Mouse (Mus musculus): Measurements from ENCODE around the gene Creb3l2. TPM values are rescaled to one million over a fixed set of nuclear protein-coding genes. Genes with fewer than 3 reads are reported as not detected.

Creb3l2 gene
- polyA plus RNA-seq, 1 experiment from 2014 or later, result 4.1 TPM

GRCm38 (mm10) chr6:37299562-37300390 is 142.2 kb downstream of the Creb3l2 start, which contains the start of gene Dgki:
Gene Dgki, minus strand, starts transcription at chr6:37300184.
- ATAC-seq (ENCODE audit: low FRiP score), result peak; percentile 97
- no peaks in the 10 kb centered on the region for H3K9me3 ChIP-seq
- peak within 1 kb of the TSS; percentile 89 for H3K9ac ChIP-seq
- WGBS, result under 1% methylated on average over 65 of the region's 65 CpGs
- H3K4me1 ChIP-seq (replicated peaks), result peaks cover 40% of the 10 kb centered on the region
- H3K36me3 ChIP-seq, result no peaks in the 10 kb centered on the region
- peak within 1 kb of the TSS; percentile 82 for H3K4me3 ChIP-seq
- H3K27me3 ChIP-seq, result peaks cover 14% of the 10 kb centered on the region
- peak within 1 kb of the TSS; percentile 90 for H3K27ac ChIP-seq
- H3K4me2 ChIP-seq, result peak within 1 kb of the TSS; percentile 85

DNA sequence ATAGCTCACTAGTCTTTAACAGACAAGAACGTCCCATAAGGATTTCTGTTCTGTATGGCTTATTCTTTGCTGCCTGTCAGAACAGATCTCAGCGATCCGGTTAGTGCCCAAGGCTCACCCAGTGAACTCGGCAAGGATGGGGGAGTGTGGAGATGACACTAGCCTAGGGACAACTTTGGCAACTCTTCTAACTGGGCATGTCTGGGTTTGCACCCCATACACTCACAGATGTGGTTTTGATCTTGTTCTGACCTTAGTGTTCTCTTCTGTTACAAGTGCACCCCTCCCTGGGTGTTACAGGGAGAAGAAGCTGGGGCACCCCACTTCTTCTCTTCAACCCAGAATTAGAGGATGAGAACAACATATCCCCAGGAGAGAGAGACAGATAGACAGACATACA is 143.0 kb downstream of the Creb3l2 start:
- 40% methylated on average over 4 of the region's 4 CpGs for WGBS
- H3K4me2 ChIP-seq, result peak overlapping the region; percentile 85
- ATAC-seq (ENCODE audit: low FRiP score), result 0 out of 2 replicates have a peak, but pooled peaks have one; percentile 6

DNA sequence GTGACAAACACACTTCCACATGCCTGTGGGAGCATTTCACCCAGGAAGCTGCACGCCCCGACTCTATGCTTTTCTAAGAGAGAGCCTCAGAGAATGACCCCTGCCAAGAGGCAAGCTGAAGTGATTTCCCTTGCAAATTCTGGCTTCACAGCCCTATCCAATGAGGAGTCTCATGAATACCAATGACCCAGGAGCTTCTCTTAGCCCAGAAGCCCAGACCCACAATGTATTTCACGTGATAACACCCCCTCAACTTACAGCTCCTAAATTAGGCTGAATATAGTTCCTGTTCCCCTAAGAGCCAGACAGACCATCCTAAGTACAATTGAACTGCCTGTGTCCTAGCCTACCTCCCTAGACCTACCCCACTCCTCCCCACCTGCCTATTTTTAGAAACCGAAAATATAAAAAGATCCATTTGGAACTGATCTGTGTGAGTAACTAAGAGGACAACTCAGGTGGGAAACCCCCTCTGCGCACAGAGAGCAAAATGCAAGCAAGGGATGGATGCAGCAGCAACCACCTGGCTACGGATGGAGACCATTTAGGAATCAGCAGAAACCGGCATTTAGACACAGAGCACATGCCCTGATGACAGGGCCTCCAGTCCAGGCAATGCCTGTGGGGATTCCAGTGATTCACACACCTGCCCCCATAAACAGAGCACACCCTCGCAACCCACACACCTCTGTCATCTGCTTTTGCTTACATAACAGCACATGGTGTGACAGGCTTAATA is 144.0 kb downstream of the Creb3l2 start:
- peak overlapping the region; percentile 14; the same call in 1 of the 2 replicates for H3K9ac ChIP-seq
- no peaks in the 10 kb centered on the region for H3K36me3 ChIP-seq
- peak overlapping the region; percentile 85 for H3K4me2 ChIP-seq
- no peaks in the 10 kb centered on the region for H3K9me3 ChIP-seq
- 34% methylated on average over 8 of the region's 8 CpGs for WGBS
- H3K27ac ChIP-seq, result peak overlapping the region; percentile 45
- H3K27me3 ChIP-seq, result peaks cover 14% of the 10 kb centered on the region
- H3K4me3 ChIP-seq, result peak overlapping the region; percentile 82
- no peak for ATAC-seq (ENCODE audit: low FRiP score)
- peaks cover 53% of the 10 kb centered on the region for H3K4me1 ChIP-seq (replicated peaks)

More for the DNA sequence above, 143.0 kb downstream of the Creb3l2 start:
- H3K9me3 ChIP-seq, result no peaks in the 10 kb centered on the region
- H3K9ac ChIP-seq, result peak overlapping the region; percentile 89
- H3K4me3 ChIP-seq, result peak overlapping the region; percentile 82
- H3K27ac ChIP-seq, result no peak overlapping the region
- peaks cover 43% of the 10 kb centered on the region for H3K4me1 ChIP-seq (replicated peaks)
- peaks cover 14% of the 10 kb centered on the region for H3K27me3 ChIP-seq
- H3K36me3 ChIP-seq, result no peaks in the 10 kb centered on the region

- 91% methylated on average over 2 of the region's 2 CpGs for WGBS
- H3K36me3 ChIP-seq, result no peaks in the 10 kb centered on the region
- no peaks in the 10 kb centered on the region for H3K27me3 ChIP-seq
- H3K4me2 ChIP-seq, result no peak overlapping the region
- no peak overlapping the region for H3K4me3 ChIP-seq
- ATAC-seq (ENCODE audit: low FRiP score), result no peak
- H3K27ac ChIP-seq, result no peak overlapping the region
- H3K9ac ChIP-seq, result no peak overlapping the region
- H3K9me3 ChIP-seq, result no peaks in the 10 kb centered on the region
- peaks cover 25% of the 10 kb centered on the region for H3K4me1 ChIP-seq (replicated peaks)
Observed at GRCm38 (mm10) chr6:37292068-37292467, 149.9 kb downstream of the Creb3l2 start.

- H3K9me3 ChIP-seq, result no peaks in the 10 kb centered on the region
- no peak for ATAC-seq (ENCODE audit: low FRiP score)
- H3K4me3 ChIP-seq, result no peak overlapping the region
- no peak overlapping the region for H3K4me2 ChIP-seq
- 0 out of 2 replicates have a peak, but pooled peaks cover 5% of the 10 kb centered on the region for H3K36me3 ChIP-seq
- no peak overlapping the region for H3K27ac ChIP-seq
- H3K27me3 ChIP-seq, result no peaks in the 10 kb centered on the region
- WGBS, result 97% methylated on average over 1 of the region's 1 CpGs
- no peak overlapping the region for H3K9ac ChIP-seq
- H3K4me1 ChIP-seq (replicated peaks), result peaks cover 20% of the 10 kb centered on the region
Observed at GRCm38 (mm10) chr6:37291171-37291570, 150.8 kb downstream of the Creb3l2 start.

GRCm38 (mm10) chr6:37290691-37291090 is 151.3 kb downstream of the Creb3l2 start:
- ATAC-seq (ENCODE audit: low FRiP score), result no peak
- H3K4me1 ChIP-seq (replicated peaks), result peaks cover 16% of the 10 kb centered on the region; the same call in 1 of the 2 replicates
- H3K27me3 ChIP-seq, result no peaks in the 10 kb centered on the region
- H3K27ac ChIP-seq, result no peak overlapping the region
- 0 out of 2 replicates have a peak, but pooled peaks cover 8% of the 10 kb centered on the region for H3K36me3 ChIP-seq
- no peak overlapping the region for H3K4me2 ChIP-seq
- no peaks in the 10 kb centered on the region for H3K9me3 ChIP-seq
- no peak overlapping the region for H3K9ac ChIP-seq
- no peak overlapping the region for H3K4me3 ChIP-seq
- over 99% methylated on average over 3 of the region's 3 CpGs for WGBS

DNA sequence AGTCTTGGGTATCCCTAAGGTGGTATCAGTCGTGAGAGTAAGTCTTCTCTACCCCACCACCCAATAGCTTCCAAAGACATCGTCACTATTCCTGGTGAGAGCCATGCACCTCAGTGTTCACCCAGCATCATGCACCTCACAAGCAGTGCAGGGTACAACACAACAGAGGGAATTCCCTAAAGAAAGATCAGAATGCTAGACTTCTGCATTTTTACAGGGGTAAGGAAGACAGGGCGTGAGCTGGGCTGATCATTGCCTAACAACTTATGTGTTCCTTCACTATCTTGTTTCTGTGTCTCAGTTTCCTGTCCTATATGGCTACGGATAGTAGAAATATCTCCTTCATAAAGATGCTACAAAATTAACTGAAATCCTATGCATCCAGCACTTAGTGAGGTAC is 155.8 kb downstream of the Creb3l2 start:
- no peaks in the 10 kb centered on the region for H3K4me1 ChIP-seq (replicated peaks)
- 95% methylated on average over 4 of the region's 4 CpGs for WGBS
- peaks cover 11% of the 10 kb centered on the region; the same call in 1 of the 2 replicates for H3K36me3 ChIP-seq
- no peak overlapping the region for H3K9ac ChIP-seq
- H3K27ac ChIP-seq, result no peak overlapping the region
- ATAC-seq (ENCODE audit: low FRiP score), result no peak
- H3K9me3 ChIP-seq, result no peaks in the 10 kb centered on the region
- H3K4me2 ChIP-seq, result no peak overlapping the region
- H3K27me3 ChIP-seq, result no peaks in the 10 kb centered on the region
- H3K4me3 ChIP-seq, result no peak overlapping the region

DNA sequence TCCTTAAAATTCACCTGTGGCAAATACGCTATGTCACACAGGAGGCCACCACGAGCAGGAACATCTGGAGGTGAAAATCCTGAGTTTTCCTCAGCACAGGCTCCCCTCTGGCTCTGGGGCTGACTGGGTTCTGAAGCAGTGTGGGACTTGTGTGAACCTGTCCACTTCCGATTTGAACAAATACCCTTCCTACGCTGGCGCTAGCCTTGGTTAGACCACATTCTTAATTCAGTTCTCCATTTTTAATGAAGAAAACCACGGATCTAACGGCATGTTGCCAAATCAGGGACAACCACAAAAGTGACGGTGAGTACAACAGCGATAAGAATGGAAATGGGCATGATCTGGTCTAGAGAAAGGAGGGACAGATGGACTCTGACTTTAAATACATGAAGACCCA is 157.1 kb downstream of the Creb3l2 start:
- H3K9ac ChIP-seq, result no peak overlapping the region
- ATAC-seq (ENCODE audit: low FRiP score), result no peak
- H3K9me3 ChIP-seq, result no peaks in the 10 kb centered on the region
- no peak overlapping the region for H3K4me2 ChIP-seq
- H3K36me3 ChIP-seq, result peaks cover 11% of the 10 kb centered on the region; the same call in 1 of the 2 replicates
- WGBS, result 95% methylated on average over 9 of the region's 9 CpGs
- no peak overlapping the region for H3K27ac ChIP-seq
- no peak overlapping the region for H3K4me3 ChIP-seq
- no peaks in the 10 kb centered on the region for H3K4me1 ChIP-seq (replicated peaks)
- no peaks in the 10 kb centered on the region for H3K27me3 ChIP-seq

DNA sequence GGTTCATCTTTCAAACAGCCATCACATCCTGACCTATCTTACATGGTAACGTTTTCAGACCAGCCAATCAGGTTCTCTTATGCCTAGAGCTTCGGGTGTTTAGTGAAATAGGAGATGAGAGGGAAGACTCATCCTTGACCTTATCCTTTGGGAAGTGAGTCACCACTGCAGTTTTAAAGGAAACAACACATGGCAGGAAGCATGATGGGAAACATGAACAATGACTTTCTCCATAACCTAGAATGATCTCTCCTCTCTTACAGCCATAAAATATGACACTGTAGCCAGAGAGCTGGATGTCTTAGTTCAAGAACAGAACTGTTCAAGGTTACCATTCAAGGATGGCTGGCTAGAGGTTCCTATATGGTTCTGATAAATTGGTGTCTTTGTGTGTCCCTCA is 158.6 kb downstream of the Creb3l2 start:
- Histone ChIP-seq H3K4me1 (replicated peaks) (no peaks in the 10 kb centered on the region), H3K4me3 (no peak overlapping the region), H3K9ac (no peak overlapping the region), H3K9me3 (no peaks in the 10 kb centered on the region), H3K27me3 (no peaks in the 10 kb centered on the region), H3K4me2 (no peak overlapping the region), H3K27ac (no peak overlapping the region), H3K36me3 (peaks cover 11% of the 10 kb centered on the region; the same call in 1 of the 2 replicates)
- no peak for ATAC-seq (ENCODE audit: low FRiP score)
- 70% methylated on average over 2 of the region's 2 CpGs for WGBS

GRCm38 (mm10) chr6:37282659-37283058 is 159.3 kb downstream of the Creb3l2 start:
- H3K36me3 ChIP-seq, result peaks cover 11% of the 10 kb centered on the region; the same call in 1 of the 2 replicates
- H3K9me3 ChIP-seq, result no peaks in the 10 kb centered on the region
- no peak overlapping the region for H3K27ac ChIP-seq
- H3K4me1 ChIP-seq (replicated peaks), result no peaks in the 10 kb centered on the region
- no peak overlapping the region for H3K9ac ChIP-seq
- WGBS, result 82% methylated on average over 1 of the region's 1 CpGs
- H3K27me3 ChIP-seq, result no peaks in the 10 kb centered on the region
- no peak overlapping the region for H3K4me2 ChIP-seq
- H3K4me3 ChIP-seq, result no peak overlapping the region
- ATAC-seq (ENCODE audit: low FRiP score), result no peak
